Mouse (Mus musculus): ENCODE data around the gene B3gnt9. TPM values are rescaled to one million over a fixed set of nuclear protein-coding genes. Genes with fewer than 3 reads are reported as not detected.

B3gnt9 gene
- 13.1 and 16.3 TPM in 2 replicates for polyA plus RNA-seq (2012)

- no peak for TF ChIP-seq GATA1 (IDR thresholded peaks at IDR 0.05; ENCODE audit: low read length)
Observed at GRCm38 (mm10) chr8:105254966-105255350, at the start of gene B3gnt9. Gene B3gnt9, minus strand, starts transcription at chr8:105255153.

GRCm38 (mm10) chr8:105303874-105304273, 48.9 kb upstream of the B3gnt9 start:
- no peak for TF ChIP-seq GATA1 (IDR thresholded peaks at IDR 0.05; ENCODE audit: low read length)

GRCm38 (mm10) chr8:105303396-105303795, 48.4 kb upstream of the B3gnt9 start:
- no peak for TF ChIP-seq GATA1 (IDR thresholded peaks at IDR 0.05; ENCODE audit: low read length)

- TF ChIP-seq GATA1 (IDR thresholded peaks at IDR 0.05; ENCODE audit: low read length): no peak
Observed at GRCm38 (mm10) chr8:105299962-105300361, 45.0 kb upstream of the B3gnt9 start.

- no peak for TF ChIP-seq GATA1 (IDR thresholded peaks at IDR 0.05; ENCODE audit: low read length)
Observed at GRCm38 (mm10) chr8:105298351-105299252, 43.6 kb upstream of the B3gnt9 start.

- TF ChIP-seq GATA1 (IDR thresholded peaks at IDR 0.05; ENCODE audit: low read length): no peak
Observed at GRCm38 (mm10) chr8:105297511-105298192, 42.7 kb upstream of the B3gnt9 start, which contains the start of gene E2f4. Gene E2f4, plus strand, starts transcription at chr8:105297663.

GRCm38 (mm10) chr8:105295895-105296573, 41.1 kb upstream of the B3gnt9 start, which contains the start of gene Exoc3l:
Gene Exoc3l, minus strand, starts transcription at chr8:105296101.
- TF ChIP-seq GATA1 (IDR thresholded peaks at IDR 0.05; ENCODE audit: low read length): no peak

- TF ChIP-seq GATA1 (IDR thresholded peaks at IDR 0.05; ENCODE audit: low read length): no peak
Observed at GRCm38 (mm10) chr8:105295256-105295655, 40.3 kb upstream of the B3gnt9 start.

GRCm38 (mm10) chr8:105294776-105295175, 39.8 kb upstream of the B3gnt9 start:
- no peak for TF ChIP-seq GATA1 (IDR thresholded peaks at IDR 0.05; ENCODE audit: low read length)

- TF ChIP-seq GATA1 (IDR thresholded peaks at IDR 0.05; ENCODE audit: low read length): no peak
Observed at GRCm38 (mm10) chr8:105293405-105293804, 38.5 kb upstream of the B3gnt9 start.

GRCm38 (mm10) chr8:105292471-105292870, 37.5 kb upstream of the B3gnt9 start:
- TF ChIP-seq GATA1 (IDR thresholded peaks at IDR 0.05; ENCODE audit: low read length): no peak

- no peak for TF ChIP-seq GATA1 (IDR thresholded peaks at IDR 0.05; ENCODE audit: low read length)
Observed at GRCm38 (mm10) chr8:105290554-105291314, 35.8 kb upstream of the B3gnt9 start.

GRCm38 (mm10) chr8:105289805-105290460, 35.0 kb upstream of the B3gnt9 start, which contains the start of gene 4931428F04Rik:
Gene 4931428F04Rik, minus strand, starts transcription at chr8:105289864.
- no peak for TF ChIP-seq GATA1 (IDR thresholded peaks at IDR 0.05; ENCODE audit: low read length)

GRCm38 (mm10) chr8:105288958-105289732, 34.2 kb upstream of the B3gnt9 start:
- TF ChIP-seq GATA1 (IDR thresholded peaks at IDR 0.05; ENCODE audit: low read length): no peak
